Mouse (Mus musculus): ENCODE data around the gene Rasl10b. TPM values are rescaled to one million over a fixed set of nuclear protein-coding genes. Genes with fewer than 3 reads are reported as not detected.

Rasl10b gene
- total and polyA plus RNA-seq, 2 experiments from 2014 or later, result 7.9 to 45.3 TPM

DNA sequence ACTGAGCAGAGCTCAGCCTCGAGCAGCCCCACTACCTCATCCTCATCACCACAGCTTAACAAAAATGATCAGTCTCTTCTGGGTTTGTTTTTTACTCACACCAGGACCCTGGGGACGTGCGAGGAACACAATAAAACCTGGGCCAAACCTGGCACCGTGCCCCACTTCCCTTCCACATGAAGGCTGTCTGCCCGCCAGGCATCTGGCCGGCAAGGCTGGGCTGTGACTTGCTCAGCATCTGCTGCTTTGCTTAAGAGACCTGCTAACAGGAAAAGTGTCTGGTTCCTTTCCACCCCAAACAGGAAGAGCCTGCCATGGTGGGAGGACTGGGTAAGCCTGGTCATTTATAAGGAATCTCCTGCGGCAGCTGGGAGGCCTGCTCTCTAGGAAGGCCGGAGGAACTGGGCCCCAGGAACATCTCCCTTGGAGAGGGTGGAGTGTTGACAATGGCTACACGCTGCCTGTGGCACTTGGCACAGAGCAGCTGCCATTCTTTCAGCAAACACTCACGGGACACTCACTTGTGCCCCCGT is 58.2 kb downstream of the Rasl10b start:
- DNase-seq (ENCODE audit: low spot score) (peak; percentile 94), ATAC-seq (ENCODE audit: insufficient read depth, low read depth) (peak; percentile 89)
- WGBS, result 5% methylated on average over 11 of the region's 11 CpGs
- H3K9ac ChIP-seq (replicated peaks; ENCODE audit: low read depth, low read length), result no peak overlapping the region
- H3K9me3 ChIP-seq (replicated peaks; ENCODE audit: control insufficient read depth, low read length), result no peaks in the 10 kb centered on the region
- peaks cover 24% of the 10 kb centered on the region for H3K27me3 ChIP-seq (ENCODE audit: control insufficient read depth, insufficient read depth, low read length)
- H3K4me1 ChIP-seq (ENCODE audit: control insufficient read depth, insufficient read depth), result peaks cover 20% of the 10 kb centered on the region
- H3K27ac ChIP-seq (ENCODE audit: low read depth), result peak overlapping the region; percentile 58
- H3K4me2 ChIP-seq (ENCODE audit: low read depth, low read length), result no peak overlapping the region
- no peak overlapping the region for H3K4me3 ChIP-seq (ENCODE audit: low read depth, low read length)
- TF ChIP-seq CTCF (IDR thresholded peaks at IDR 0.05; ENCODE audit: low read depth) (no peak), EP300 (IDR thresholded peaks at IDR 0.05; ENCODE audit: low read depth) (peak; percentile 98)
- H3K36me3 ChIP-seq (replicated peaks; ENCODE audit: control insufficient read depth, insufficient read depth, low read length), result no peaks in the 10 kb centered on the region

DNA sequence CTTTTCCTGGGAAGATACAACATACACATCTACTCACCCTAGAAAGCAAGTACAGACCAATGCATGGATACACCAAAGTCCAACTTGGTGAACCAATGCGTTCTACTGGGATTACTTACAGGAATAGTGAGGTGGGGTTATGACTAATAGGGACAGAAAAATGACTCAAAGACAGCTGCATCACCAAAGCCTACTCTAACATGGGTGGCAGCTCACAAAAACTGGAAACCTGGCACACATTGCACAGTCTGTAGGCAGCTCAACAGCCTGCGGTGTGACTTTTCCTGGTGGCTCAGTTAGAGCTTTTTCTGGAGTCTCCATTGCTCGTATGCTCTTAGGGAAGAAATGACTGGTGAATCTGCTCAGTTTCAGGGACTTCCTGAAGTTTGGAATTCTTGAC is 59.8 kb downstream of the Rasl10b start:
- ATAC-seq (ENCODE audit: insufficient read depth, low read depth) (no peak), DNase-seq (ENCODE audit: low spot score) (no peak)
- no peak overlapping the region for H3K4me2 ChIP-seq (ENCODE audit: low read depth, low read length)
- H3K36me3 ChIP-seq (replicated peaks; ENCODE audit: control insufficient read depth, insufficient read depth, low read length), result no peaks in the 10 kb centered on the region
- H3K27ac ChIP-seq (ENCODE audit: low read depth), result no peak overlapping the region
- TF ChIP-seq EP300 (IDR thresholded peaks at IDR 0.05; ENCODE audit: low read depth), result no peak
- TF ChIP-seq CTCF (IDR thresholded peaks at IDR 0.05; ENCODE audit: low read depth), result no peak
- no peak overlapping the region for H3K9ac ChIP-seq (replicated peaks; ENCODE audit: low read depth, low read length)
- H3K4me1 ChIP-seq (ENCODE audit: control insufficient read depth, insufficient read depth), result peaks cover 22% of the 10 kb centered on the region
- H3K27me3 ChIP-seq (ENCODE audit: control insufficient read depth, insufficient read depth, low read length), result peaks cover 19% of the 10 kb centered on the region
- no peaks in the 10 kb centered on the region for H3K9me3 ChIP-seq (replicated peaks; ENCODE audit: control insufficient read depth, low read length)
- WGBS, result 94% methylated on average over 3 of the region's 3 CpGs
- no peak overlapping the region for H3K4me3 ChIP-seq (ENCODE audit: low read depth, low read length)

Other genes starting within 250 kb of the Rasl10b start
- gene Slfn4, start 234.0 kb upstream of the Rasl10b start, total RNA-seq (2014; rRNA removed; ENCODE audit: low replicate concordance), result 0.27 and 1.1 TPM in 2 replicates
- gene Slfn4, start 234.0 kb upstream of the Rasl10b start, polyA plus RNA-seq (2015; fragmentation: Nextera tagmentation; extraction: Ambion mirVana), result 0.07 TPM in 1 of 2 replicates, not detected in the other
- gene Slfn3, start 217.8 kb upstream of the Rasl10b start, total RNA-seq (2014; rRNA removed; ENCODE audit: low replicate concordance), result 2.4 and 2.6 TPM in 2 replicates
- 0.98 and 1.1 TPM in 2 replicates for gene Slfn3, start 217.8 kb upstream of the Rasl10b start, polyA plus RNA-seq (2015; fragmentation: Nextera tagmentation; extraction: Ambion mirVana)
- gene Slfn14, start 122.4 kb upstream of the Rasl10b start, total RNA-seq (2014; rRNA removed; ENCODE audit: low replicate concordance), result not detected in 2 replicates
- gene Slfn14, start 122.4 kb upstream of the Rasl10b start, polyA plus RNA-seq (2015; fragmentation: Nextera tagmentation; extraction: Ambion mirVana), result 0.10 and 0.16 TPM in 2 replicates
- gene Ap2b1, start 110.1 kb upstream of the Rasl10b start, total RNA-seq (2014; rRNA removed; ENCODE audit: low replicate concordance), result 51.6 and 52.0 TPM in 2 replicates
- gene Ap2b1, start 110.1 kb upstream of the Rasl10b start, polyA plus RNA-seq (2015; fragmentation: Nextera tagmentation; extraction: Ambion mirVana), result 20.1 TPM in 2 replicates
- gene Pex12, start 106.6 kb upstream of the Rasl10b start, total RNA-seq (2014; rRNA removed; ENCODE audit: low replicate concordance), result 2.6 and 3.6 TPM in 2 replicates
- 8.3 and 9.3 TPM in 2 replicates for gene Pex12, start 106.6 kb upstream of the Rasl10b start, polyA plus RNA-seq (2015; fragmentation: Nextera tagmentation; extraction: Ambion mirVana)
- gene Gas2l2, start 20.3 kb downstream of the Rasl10b start, total RNA-seq (2014; rRNA removed; ENCODE audit: low replicate concordance), result not detected in 2 replicates
- gene Gas2l2, start 20.3 kb downstream of the Rasl10b start, polyA plus RNA-seq (2015; fragmentation: Nextera tagmentation; extraction: Ambion mirVana), result 0.15 TPM in 1 of 2 replicates, not detected in the other
- 4.2 TPM in 1 of 2 replicates, not detected in the other for gene 1700020L24Rik, start 28.5 kb downstream of the Rasl10b start, total RNA-seq (2014; rRNA removed; ENCODE audit: low replicate concordance)
- 0.81 and 1.1 TPM in 2 replicates for gene 1700020L24Rik, start 28.5 kb downstream of the Rasl10b start, polyA plus RNA-seq (2015; fragmentation: Nextera tagmentation; extraction: Ambion mirVana)
- 7.8 and 24.7 TPM in 2 replicates for gene Mmp28, start 53.9 kb downstream of the Rasl10b start, total RNA-seq (2014; rRNA removed; ENCODE audit: low replicate concordance)
- 3.7 and 4.3 TPM in 2 replicates for gene Mmp28, start 53.9 kb downstream of the Rasl10b start, polyA plus RNA-seq (2015; fragmentation: Nextera tagmentation; extraction: Ambion mirVana)
- gene Taf15, start 63.9 kb downstream of the Rasl10b start, total RNA-seq (2014; rRNA removed; ENCODE audit: low replicate concordance), result 1.6 and 6.0 TPM in 2 replicates
- 4.2 and 4.7 TPM in 2 replicates for gene Taf15, start 63.9 kb downstream of the Rasl10b start, polyA plus RNA-seq (2015; fragmentation: Nextera tagmentation; extraction: Ambion mirVana)
- not detected in 2 replicates for gene Heatr9, start 113.0 kb downstream of the Rasl10b start, total RNA-seq (2014; rRNA removed; ENCODE audit: low replicate concordance)
- gene Heatr9, start 113.0 kb downstream of the Rasl10b start, polyA plus RNA-seq (2015; fragmentation: Nextera tagmentation; extraction: Ambion mirVana), result not detected in 2 replicates
- not detected in 2 replicates for gene Ccl5, start 121.4 kb downstream of the Rasl10b start, total RNA-seq (2014; rRNA removed; ENCODE audit: low replicate concordance)
- gene Ccl5, start 121.4 kb downstream of the Rasl10b start, polyA plus RNA-seq (2015; fragmentation: Nextera tagmentation; extraction: Ambion mirVana), result 0.31 and 0.65 TPM in 2 replicates
- 3.5 and 8.6 TPM in 2 replicates for gene Ccl9, start 169.5 kb downstream of the Rasl10b start, total RNA-seq (2014; rRNA removed; ENCODE audit: low replicate concordance)
- gene Ccl9, start 169.5 kb downstream of the Rasl10b start, polyA plus RNA-seq (2015; fragmentation: Nextera tagmentation; extraction: Ambion mirVana), result 2.2 and 3.6 TPM in 2 replicates
- gene Ccl6, start 183.9 kb downstream of the Rasl10b start, total RNA-seq (2014; rRNA removed; ENCODE audit: low replicate concordance), result 2.2 TPM in 1 of 2 replicates, not detected in the other
- gene Ccl6, start 183.9 kb downstream of the Rasl10b start, polyA plus RNA-seq (2015; fragmentation: Nextera tagmentation; extraction: Ambion mirVana), result 5.1 and 5.5 TPM in 2 replicates
- gene Rpl9-ps1, start 236.5 kb downstream of the Rasl10b start, total RNA-seq (2014; rRNA removed; ENCODE audit: low replicate concordance), result not detected in 2 replicates
- not detected in 2 replicates for gene Rpl9-ps1, start 236.5 kb downstream of the Rasl10b start, polyA plus RNA-seq (2015; fragmentation: Nextera tagmentation; extraction: Ambion mirVana)
- gene Ccl3, start 240.2 kb downstream of the Rasl10b start, total RNA-seq (2014; rRNA removed; ENCODE audit: low replicate concordance), result 0.73 TPM in 1 of 2 replicates, not detected in the other
- gene Ccl3, start 240.2 kb downstream of the Rasl10b start, polyA plus RNA-seq (2015; fragmentation: Nextera tagmentation; extraction: Ambion mirVana), result 0.31 and 0.52 TPM in 2 replicates